Mouse (Mus musculus) retina, embryonic 14.5 days (tissue): ENCODE data around the gene Vezt.

ENCODE experiments used
- DNase-seq: peaks from one replicate; pipeline ENCODE4 v3.0.0-alpha.2; 2015; ENCODE audit warnings: low spot score

Vezt gene

GRCm38 (mm10) chr10:94037596-94037995, 2.0 kb upstream of the Vezt start:
- DNase-seq, result no peak

DNA sequence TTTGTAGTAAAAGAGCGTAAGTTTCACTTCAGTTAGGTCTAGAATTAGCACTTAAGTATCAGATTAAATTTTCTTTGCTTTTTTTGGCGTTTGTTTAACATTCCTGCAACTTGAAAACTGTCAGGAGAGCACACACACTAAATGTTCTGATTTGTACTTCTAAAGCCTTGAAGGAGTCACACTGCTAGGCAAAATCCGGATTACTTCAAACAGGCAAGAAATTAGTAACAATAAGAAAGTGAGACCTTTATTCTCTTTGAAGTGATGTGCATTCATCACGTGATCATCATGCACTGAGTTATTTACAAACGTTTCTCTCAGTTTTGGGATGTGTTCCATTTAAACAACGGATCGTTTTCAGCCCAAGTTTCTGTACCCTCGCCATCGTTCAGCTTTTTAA, 1.6 kb upstream of the Vezt start:
- DNase-seq, result peak; percentile 12

- peak; percentile 51 for DNase-seq
Observed at GRCm38 (mm10) chr10:94036375-94036758, 750 bp upstream of the Vezt start.

DNA sequence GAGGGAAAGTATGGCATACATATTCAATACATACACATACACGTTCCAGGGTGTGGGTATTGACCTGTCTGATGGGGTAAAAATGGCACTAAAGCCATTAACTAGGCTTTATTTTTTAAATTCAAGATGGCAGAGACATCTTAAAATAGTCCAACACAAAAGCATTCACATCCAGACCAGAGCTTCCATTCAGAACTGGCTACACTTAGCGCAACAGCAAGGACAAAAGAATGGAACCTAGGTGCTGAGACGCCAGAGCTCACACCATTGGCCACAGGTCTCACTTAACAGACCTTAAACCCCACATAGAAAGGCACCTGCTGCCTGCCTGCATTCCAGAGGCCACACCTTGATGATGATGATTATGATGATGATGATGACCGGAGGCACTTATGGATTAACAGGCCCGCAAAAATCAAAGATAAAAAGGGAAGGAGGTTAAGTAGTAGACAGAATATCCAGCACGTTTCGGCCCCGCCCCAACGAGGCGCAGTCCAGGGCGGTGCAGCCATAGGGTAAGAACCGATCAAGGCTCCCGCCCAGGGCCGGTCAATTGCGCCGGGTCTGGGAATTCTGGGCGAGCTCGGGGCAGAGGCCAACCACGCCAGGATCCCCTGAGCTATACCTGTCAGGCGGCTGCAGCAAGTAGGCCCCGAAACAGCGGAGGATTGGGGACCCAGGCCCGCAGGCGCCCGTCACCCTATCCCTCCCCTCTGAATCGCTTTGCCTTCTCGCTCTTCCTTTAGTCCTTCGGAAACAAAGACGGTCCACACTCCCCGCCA, 550 bp downstream of the Vezt start:
- peak; percentile 64 for DNase-seq

- DNase-seq, result no peak
Observed at GRCm38 (mm10) chr10:94031164-94031563, 4.5 kb downstream of the Vezt start.

- no peak for DNase-seq
Observed at GRCm38 (mm10) chr10:94028493-94028892, 7.1 kb downstream of the Vezt start.

DNA sequence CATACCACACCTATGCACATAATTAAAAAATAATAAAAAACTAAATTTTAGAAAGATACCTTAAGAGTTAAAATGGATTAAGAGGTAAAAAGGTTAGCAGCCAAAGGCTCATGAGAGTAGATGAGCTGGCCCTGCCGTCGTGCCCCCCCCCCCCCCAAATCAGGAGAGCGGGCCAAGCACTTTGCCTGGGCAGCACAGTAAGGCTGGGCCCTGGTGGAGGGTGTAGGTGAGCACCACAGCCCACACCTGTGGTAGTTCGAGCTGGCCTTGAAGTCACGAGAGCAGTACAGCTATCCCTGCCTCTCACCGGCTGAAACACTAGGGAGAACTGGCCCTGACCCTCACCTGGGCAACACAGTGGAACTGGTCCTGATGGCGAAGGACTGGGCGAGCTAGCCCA, 10.5 kb downstream of the Vezt start:
- DNase-seq, result no peak

DNA sequence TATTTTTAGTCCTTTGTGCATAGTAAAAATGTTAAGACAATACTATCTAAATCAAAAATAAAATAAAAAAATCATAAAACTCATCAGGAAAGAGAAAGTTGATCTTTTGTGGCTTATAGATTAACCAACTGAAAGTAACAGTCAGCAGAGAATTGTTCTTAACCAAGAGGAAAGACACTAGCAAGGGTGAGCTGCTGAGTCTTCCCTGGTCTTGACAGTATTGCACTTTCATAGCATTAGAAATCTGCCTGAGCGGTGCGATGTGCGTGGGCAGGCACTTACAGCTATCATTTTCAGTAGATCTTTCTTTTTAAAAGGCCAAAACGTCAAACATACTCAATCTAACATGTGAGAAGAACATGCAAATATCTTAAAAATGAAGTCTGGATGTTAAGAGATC, 14.6 kb downstream of the Vezt start:
- DNase-seq, result no peak

GRCm38 (mm10) chr10:94020587-94020986, 15.0 kb downstream of the Vezt start:
- DNase-seq, result no peak

DNA sequence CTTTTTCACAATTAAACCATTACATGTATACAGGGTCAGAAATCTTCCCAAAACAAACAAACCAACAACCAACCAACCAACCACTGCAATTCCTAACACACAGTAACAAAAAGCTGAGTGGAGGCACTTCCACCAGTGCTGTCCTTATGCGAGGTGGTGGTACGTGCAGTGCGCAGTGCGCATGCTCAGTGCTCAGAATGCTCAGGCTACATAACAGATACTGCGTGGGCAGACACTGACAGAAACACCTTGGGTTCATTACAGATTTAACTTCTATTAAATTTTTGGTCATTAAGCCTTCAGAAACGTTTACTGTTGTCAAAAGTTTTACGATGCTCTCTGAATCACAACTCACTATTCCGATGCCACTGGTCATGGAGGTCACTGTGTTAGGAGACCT, 18.2 kb downstream of the Vezt start:
- DNase-seq, result no peak

GRCm38 (mm10) chr10:94014200-94014599, 21.4 kb downstream of the Vezt start:
- no peak for DNase-seq

DNA sequence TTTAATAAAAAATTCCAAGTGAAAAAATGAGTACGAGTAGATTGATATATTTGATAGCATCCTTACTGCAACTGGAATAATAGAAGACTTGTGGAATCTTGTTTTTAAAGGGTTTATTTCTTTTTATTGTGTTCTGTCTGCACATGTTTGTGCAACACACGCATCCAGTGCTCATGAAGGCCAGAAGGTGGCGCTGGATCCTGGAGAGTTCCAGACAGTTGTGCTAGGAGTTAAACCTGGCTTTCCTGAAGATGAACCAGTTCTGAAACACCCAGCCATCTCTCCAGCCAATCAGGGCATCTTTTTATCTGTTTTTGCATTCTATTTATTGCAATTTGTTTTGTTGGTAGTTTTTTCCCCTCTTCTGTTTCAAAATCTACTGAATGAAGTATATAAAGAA, 22.4 kb downstream of the Vezt start:
- DNase-seq, result peak; percentile 69

GRCm38 (mm10) chr10:94011024-94011423, 24.6 kb downstream of the Vezt start:
- DNase-seq, result no peak

- DNase-seq, result no peak
Observed at GRCm38 (mm10) chr10:94009991-94010679, 25.5 kb downstream of the Vezt start.

DNA sequence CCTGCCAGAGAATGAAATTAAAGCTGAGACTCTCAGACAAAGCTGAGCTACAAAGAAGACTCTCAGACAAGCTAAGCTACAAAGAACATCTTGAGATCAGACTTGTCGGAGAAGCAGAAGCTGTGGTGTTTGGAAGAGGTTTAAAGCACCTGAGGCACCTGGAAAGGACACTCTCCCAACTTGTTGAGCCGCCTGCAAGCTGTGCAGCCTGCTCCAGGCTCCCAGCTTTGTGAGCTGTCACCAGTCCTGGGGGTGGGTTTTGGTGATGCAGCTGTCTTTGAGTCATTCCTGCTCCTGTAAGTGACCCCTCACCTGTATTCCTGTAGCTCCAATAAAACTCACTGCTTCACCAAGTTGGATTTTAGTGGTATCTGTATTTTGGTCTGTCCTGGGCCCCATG, 27.3 kb downstream of the Vezt start:
- DNase-seq, result no peak

DNA sequence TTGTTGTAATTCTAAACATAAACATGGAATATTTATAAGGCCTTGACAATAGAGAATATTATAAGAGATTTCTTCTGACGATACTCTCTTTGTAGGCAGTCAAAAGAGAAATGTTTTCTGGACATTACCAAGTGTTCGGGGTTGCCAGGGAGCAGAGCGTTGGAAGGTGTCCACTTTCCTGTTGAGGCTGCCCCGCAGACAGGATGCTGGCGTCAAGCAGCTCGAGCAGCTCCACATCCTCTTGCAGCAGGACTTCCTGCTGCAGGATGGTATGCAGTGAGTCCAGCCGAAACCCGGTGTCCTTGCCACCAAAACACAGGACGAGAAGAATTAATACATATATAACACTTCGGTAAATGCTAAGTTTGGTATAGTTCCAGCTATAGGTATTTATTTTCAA, 35.4 kb downstream of the Vezt start:
- DNase-seq, result no peak

DNA sequence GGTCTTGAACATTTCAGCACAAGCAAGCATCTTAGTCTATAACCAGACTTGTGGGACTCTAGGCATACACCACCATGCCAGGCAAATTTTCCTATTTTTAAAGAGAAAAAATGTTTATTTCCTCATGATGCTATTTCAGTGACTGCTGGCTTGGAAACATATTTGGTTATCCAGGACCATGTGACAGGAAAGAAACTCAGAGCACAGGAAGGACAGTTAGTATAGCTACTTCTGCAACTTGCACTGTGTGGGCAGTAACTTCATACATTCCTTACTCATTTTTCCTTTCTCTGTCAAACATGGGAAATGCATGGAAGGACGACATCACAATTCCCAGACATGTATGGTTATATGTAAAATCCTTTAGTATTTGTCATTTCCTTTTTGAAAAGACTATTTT, 36.3 kb downstream of the Vezt start:
- DNase-seq, result no peak

- no peak for DNase-seq
Observed at GRCm38 (mm10) chr10:93995100-93995499, 40.5 kb downstream of the Vezt start.

GRCm38 (mm10) chr10:93994136-93994535, 41.5 kb downstream of the Vezt start:
- DNase-seq, result no peak

- no peak for DNase-seq
Observed at GRCm38 (mm10) chr10:93985357-93985756, 50.3 kb downstream of the Vezt start.

GRCm38 (mm10) chr10:93969306-93969705, 66.3 kb downstream of the Vezt start:
- DNase-seq, result peak; percentile 61

DNA sequence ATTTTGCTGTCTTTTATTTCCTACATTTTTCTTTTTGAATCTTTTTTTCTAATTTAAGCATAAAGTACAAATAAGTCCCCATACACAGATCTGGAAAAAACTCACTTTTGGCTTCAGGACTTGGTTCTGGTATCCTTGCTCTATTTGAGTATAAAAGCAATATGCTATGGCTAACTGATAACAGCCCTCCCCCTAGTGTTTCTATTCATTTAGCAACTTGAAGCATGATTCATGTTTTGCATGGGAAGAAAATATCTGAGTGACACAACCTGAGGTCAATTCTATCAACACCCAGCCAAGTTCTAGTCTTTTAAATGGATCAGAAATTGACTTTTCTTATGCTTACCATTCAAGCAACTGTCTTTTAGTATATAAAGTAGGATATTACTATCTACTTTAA, 68.1 kb downstream of the Vezt start:
- DNase-seq, result no peak

DNA sequence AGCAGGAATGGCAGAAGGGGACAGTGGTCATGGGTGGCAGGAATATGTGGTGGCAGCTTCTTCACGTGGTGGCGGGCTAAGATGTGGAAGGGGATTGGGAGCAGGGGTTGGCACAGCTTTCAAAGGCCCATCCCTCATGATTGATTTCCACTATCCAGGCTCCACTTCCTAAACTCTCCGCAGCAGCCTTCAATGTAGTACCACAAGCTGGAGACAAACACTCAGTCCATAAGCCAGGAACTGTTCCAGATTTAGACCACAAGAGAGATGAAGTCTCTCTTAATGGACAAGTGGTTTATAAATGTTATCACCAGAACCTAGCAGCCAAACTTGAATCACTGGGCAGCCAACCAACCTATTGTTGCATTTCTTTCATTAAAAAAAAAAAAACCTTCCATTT, 81.6 kb downstream of the Vezt start:
- no peak for DNase-seq

- no peak for DNase-seq
Observed at GRCm38 (mm10) chr10:93953504-93953903, 82.1 kb downstream of the Vezt start.
